Mouse (Mus musculus) embryonic facial prominence, embryonic 11.5 days (tissue): ENCODE measurements around the gene Zc3h10. TPM values are rescaled to one million over a fixed set of nuclear protein-coding genes. Genes with fewer than 3 reads are reported as not detected.
A peak's percentile ranks its signal among the peaks of the same experiment; 100 is the strongest.

Source experiments
- ATAC-seq: fragments of 200-750 bp; cut with Nextera tagmentation; replicated peaks from 2 replicates; pipeline ENCODE4 v1.8.0; 2017; ENCODE audit warnings: low read depth; ENCODE audit not compliant: insufficient number of reproducible peaks, low FRiP score, low TSS enrichment
- DNase-seq: peaks from one replicate; pipeline ENCODE4 v3.0.0-alpha.2; 2015; ENCODE audit warnings: low spot score
- H3K27ac ChIP-seq: fragments of 300-500 bp; sonication (generic); replicated peaks from 2 replicates; pipeline ENCODE4 v1.5.1; 2014; ENCODE audit warnings: mild to moderate bottlenecking, low read depth, low read length, control low read depth
- H3K27me3 ChIP-seq: fragments of 300-500 bp; sonication (generic); 2 replicates; pipeline ENCODE4 v1.6.1; 2014; ENCODE audit warnings: mild to moderate bottlenecking, low read length, moderate library complexity, mixed read lengths; ENCODE audit not compliant: control insufficient read depth, insufficient read depth
- H3K36me3 ChIP-seq: fragments of 300-500 bp; sonication (generic); replicated peaks from 2 replicates; pipeline ENCODE4 v1.6.1; 2014; ENCODE audit warnings: low read depth, mild to moderate bottlenecking, low read length, moderate library complexity, mixed read lengths; ENCODE audit not compliant: control insufficient read depth, insufficient read depth
- H3K4me1 ChIP-seq: fragments of 300-500 bp; sonication (generic); 2 replicates; pipeline ENCODE4 v1.6.1; 2014; ENCODE audit warnings: low read length, mixed read lengths; ENCODE audit not compliant: control insufficient read depth, insufficient read depth
- H3K4me2 ChIP-seq: fragments of 300-500 bp; sonication (generic); 2 replicates; pipeline ENCODE4 v1.6.1; 2014; ENCODE audit warnings: low read depth, mild to moderate bottlenecking, control low read depth, low read length, moderate library complexity
- H3K4me3 ChIP-seq: fragments of 300-500 bp; sonication (generic); 2 replicates; pipeline ENCODE4 v1.5.1; 2014; ENCODE audit warnings: low read depth, low read length, control low read depth
- H3K9ac ChIP-seq: fragments of 300-500 bp; sonication (generic); replicated peaks from 2 replicates; pipeline ENCODE4 v1.6.1; 2014; ENCODE audit warnings: mild to moderate bottlenecking, control low read depth, low read length
- H3K9me3 ChIP-seq: fragments of 300-500 bp; sonication (generic); replicated peaks from 2 replicates; pipeline ENCODE4 v1.6.1; 2016; ENCODE audit warnings: mild to moderate bottlenecking, low read length, inconsistent platforms, mixed read lengths; ENCODE audit not compliant: control insufficient read depth
- WGBS: fragments of 180-500 bp; shearing (Covaris S2); extraction: QIAGEN DNeasy Blood & Tissue Kit; methylation state at CpG from one replicate; pipeline ENCODE4 v1.1.7; 2014; 5-methylcytosine and 5-hydroxymethylcytosine counted together
- polyA plus RNA-seq: library from polyadenylated mRNA; unstranded; fragments of >200 nt; fragmentation: Nextera tagmentation; extraction: Ambion mirVana; gene quantifications from 2 replicates; pipeline ENCODE4 v1.2.1, GENCODE M21; 2014

Zc3h10 gene
- polyA plus RNA-seq, 1 experiment from 2014 or later = 15.0 TPM

GRCm38 (mm10) chr10:128525671-128526308 is 21.8 kb downstream of the Zc3h10 start, which contains the start of gene Esyt1:
Esyt1 (minus strand) TSS chr10:128525871.
- H3K36me3 ChIP-seq = no peaks in the 10 kb centered on the region
- peak within 1 kb of the TSS; percentile 41 for H3K9ac ChIP-seq
- H3K4me1 ChIP-seq = no peaks in the 10 kb centered on the region
- peaks cover 8% of the 10 kb centered on the region; the same call in 1 of the 2 replicates for H3K27me3 ChIP-seq
- DNase-seq = peak; percentile 98
- peak within 1 kb of the TSS; percentile 66 for H3K4me3 ChIP-seq
- WGBS = under 1% methylated on average over 37 of the region's 37 CpGs
- H3K27ac ChIP-seq = no peak within 1 kb of the TSS
- H3K4me2 ChIP-seq = peak within 1 kb of the TSS; percentile 100
- no peaks in the 10 kb centered on the region for H3K9me3 ChIP-seq
- peak; percentile 95 for ATAC-seq

- Histone ChIP-seq H3K9ac (peak overlapping the region; percentile 41), H3K4me2 (peak overlapping the region; percentile 100), H3K36me3 (no peaks in the 10 kb centered on the region), H3K4me1 (no peaks in the 10 kb centered on the region), H3K27ac (no peak overlapping the region), H3K4me3 (peak overlapping the region; percentile 66), H3K9me3 (no peaks in the 10 kb centered on the region), H3K27me3 (peaks cover 8% of the 10 kb centered on the region; the same call in 1 of the 2 replicates)
- ATAC-seq = peak; percentile 44
- DNase-seq = peak; percentile 69
- WGBS = under 1% methylated on average over 56 of the region's 58 CpGs
These were observed 22.6 kb downstream of the Zc3h10 start for GRCm38 (mm10) chr10:128524732-128525662.

- no peaks in the 10 kb centered on the region for H3K4me1 ChIP-seq
- H3K4me2 ChIP-seq = peak overlapping the region; percentile 100
- peak overlapping the region; percentile 41; the same call in 1 of the 2 replicates for H3K9ac ChIP-seq
- no peaks in the 10 kb centered on the region for H3K36me3 ChIP-seq
- no peaks in the 10 kb centered on the region for H3K9me3 ChIP-seq
- ATAC-seq (no peak), DNase-seq (peak; percentile 26)
- peaks cover 8% of the 10 kb centered on the region; the same call in 1 of the 2 replicates for H3K27me3 ChIP-seq
- peak overlapping the region; percentile 66 for H3K4me3 ChIP-seq
- no peak overlapping the region for H3K27ac ChIP-seq
- 6% methylated on average over 11 of the region's 11 CpGs for WGBS
These were observed 23.4 kb downstream of the Zc3h10 start for GRCm38 (mm10) chr10:128524111-128524731.

GRCm38 (mm10) chr10:128522351-128522750 is 25.2 kb downstream of the Zc3h10 start:
- DNase-seq (no peak), ATAC-seq (no peak)
- Histone ChIP-seq H3K27me3 (peaks cover 10% of the 10 kb centered on the region), H3K9me3 (no peaks in the 10 kb centered on the region), H3K4me1 (no peaks in the 10 kb centered on the region), H3K4me3 (no peak overlapping the region), H3K9ac (no peak overlapping the region), H3K4me2 (no peak overlapping the region), H3K27ac (no peak overlapping the region), H3K36me3 (no peaks in the 10 kb centered on the region)
- WGBS = 71% methylated on average over 6 of the region's 6 CpGs

GRCm38 (mm10) chr10:128520591-128520990 is 27.0 kb downstream of the Zc3h10 start:
- DNase-seq (no peak), ATAC-seq (no peak)
- H3K9ac ChIP-seq = no peak overlapping the region
- no peaks in the 10 kb centered on the region for H3K36me3 ChIP-seq
- no peaks in the 10 kb centered on the region; the same call in 1 of the 2 replicates for H3K4me1 ChIP-seq
- no peak overlapping the region for H3K4me2 ChIP-seq
- peaks cover 25% of the 10 kb centered on the region for H3K27me3 ChIP-seq
- no peak overlapping the region for H3K4me3 ChIP-seq
- 84% methylated on average over 16 of the region's 16 CpGs for WGBS
- H3K9me3 ChIP-seq = no peaks in the 10 kb centered on the region
- H3K27ac ChIP-seq = no peak overlapping the region

- Histone ChIP-seq H3K27ac (no peak overlapping the region), H3K36me3 (no peaks in the 10 kb centered on the region), H3K4me1 (no peaks in the 10 kb centered on the region; the same call in 1 of the 2 replicates), H3K27me3 (peaks cover 22% of the 10 kb centered on the region), H3K4me2 (no peak overlapping the region), H3K4me3 (no peak overlapping the region), H3K9ac (no peak overlapping the region), H3K9me3 (no peaks in the 10 kb centered on the region)
- WGBS = 60% methylated on average over 7 of the region's 7 CpGs
- DNase-seq (no peak), ATAC-seq (no peak)
These were observed 28.7 kb downstream of the Zc3h10 start for GRCm38 (mm10) chr10:128518833-128519232.

GRCm38 (mm10) chr10:128516677-128517076 is 30.9 kb downstream of the Zc3h10 start:
- peaks cover 18% of the 10 kb centered on the region for H3K27me3 ChIP-seq
- no peak overlapping the region for H3K4me2 ChIP-seq

More at GRCm38 (mm10) chr10:128516677-128517076, 30.9 kb downstream of the Zc3h10 start:
- Histone ChIP-seq H3K36me3 (no peaks in the 10 kb centered on the region), H3K9me3 (no peaks in the 10 kb centered on the region), H3K9ac (no peak overlapping the region), H3K4me3 (no peak overlapping the region), H3K27ac (no peak overlapping the region), H3K4me1 (no peaks in the 10 kb centered on the region; the same call in 1 of the 2 replicates)
- ATAC-seq = no peak
- DNase-seq = no peak
- 21% methylated on average over 6 of the region's 6 CpGs for WGBS
